Mouse (Mus musculus): Measurements from ENCODE around the gene Cnot9. TPM values are rescaled to one million over a fixed set of nuclear protein-coding genes. Genes with fewer than 3 reads are reported as not detected.

Gene Cnot9
- polyA plus RNA-seq, 1 experiment from 2014 or later: 32.1 TPM

GRCm38 (mm10) chr1:74519875-74520274, 14.0 kb downstream of the Cnot9 start:
- no peaks in the 10 kb centered on the region for H3K27me3 ChIP-seq (ENCODE audit: control insufficient read depth, insufficient read depth, low read length)
- H3K27ac ChIP-seq (ENCODE audit: low read length): no peak overlapping the region
- H3K4me2 ChIP-seq (ENCODE audit: low read depth, low read length): no peak overlapping the region
- no peaks in the 10 kb centered on the region for H3K4me1 ChIP-seq (ENCODE audit: control insufficient read depth, insufficient read depth, low read length)
- no peaks in the 10 kb centered on the region for H3K9me3 ChIP-seq (replicated peaks; ENCODE audit: control insufficient read depth, low read length)
- ATAC-seq (replicated peaks; ENCODE audit: extremely low read depth, insufficient read depth, low FRiP score): no peak
- H3K9ac ChIP-seq (ENCODE audit: low read length): no peak overlapping the region
- no peak overlapping the region for H3K4me3 ChIP-seq (ENCODE audit: low read length)
- H3K36me3 ChIP-seq (ENCODE audit: control insufficient read depth, insufficient read depth): peaks cover 35% of the 10 kb centered on the region

DNA sequence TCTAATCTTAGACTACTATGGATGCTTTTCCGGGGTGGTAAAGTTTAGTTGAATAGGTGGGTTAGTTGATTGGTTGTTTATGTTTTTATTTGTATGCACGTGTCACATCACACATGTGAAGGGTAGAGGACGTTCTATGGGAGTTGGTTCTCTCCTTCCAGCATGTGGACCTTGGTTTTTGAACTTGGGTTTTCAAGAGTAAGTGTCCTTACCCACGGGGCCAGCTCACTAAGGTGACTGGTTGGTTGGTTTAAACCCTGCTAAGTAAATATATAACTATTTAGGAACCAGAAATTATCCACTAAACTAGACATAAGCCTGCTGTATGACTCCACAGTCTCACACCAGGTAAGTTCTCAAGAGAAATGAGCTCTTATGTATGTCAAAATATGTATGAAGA, 18.9 kb downstream of the Cnot9 start:
- ATAC-seq (replicated peaks; ENCODE audit: extremely low read depth, insufficient read depth, low FRiP score): no peak
- WGBS: 86% methylated on average over 4 of the region's 4 CpGs

DNA sequence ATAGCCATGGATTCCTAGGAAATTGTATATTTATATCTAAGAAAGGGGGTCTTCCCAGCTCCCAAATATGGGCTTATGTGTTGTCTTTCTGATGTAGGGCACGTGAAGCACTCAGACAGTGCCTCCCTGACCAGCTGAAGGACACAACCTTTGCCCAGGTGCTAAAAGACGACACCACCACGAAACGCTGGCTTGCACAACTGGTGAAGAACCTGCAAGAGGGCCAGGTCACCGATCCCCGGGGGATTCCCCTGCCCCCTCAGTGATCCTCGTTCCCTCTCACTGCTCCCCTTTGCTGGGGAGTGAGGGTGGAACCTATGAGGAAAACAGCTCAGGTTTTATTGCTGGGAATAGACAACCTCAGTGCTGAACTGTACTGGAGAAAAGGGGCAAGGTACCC, 22.7 kb downstream of the Cnot9 start:
- WGBS: 86% methylated on average over 7 of the region's 7 CpGs
- H3K4me3 ChIP-seq (ENCODE audit: low read length): no peak overlapping the region

More for the DNA sequence above, 18.9 kb downstream of the Cnot9 start:
- H3K9me3 ChIP-seq (replicated peaks; ENCODE audit: control insufficient read depth, low read length): no peaks in the 10 kb centered on the region
- no peaks in the 10 kb centered on the region for H3K4me1 ChIP-seq (ENCODE audit: control insufficient read depth, insufficient read depth, low read length)
- H3K4me2 ChIP-seq (ENCODE audit: low read depth, low read length): no peak overlapping the region
- H3K27ac ChIP-seq (ENCODE audit: low read length): no peak overlapping the region
- H3K4me3 ChIP-seq (ENCODE audit: low read length): no peak overlapping the region
- peaks cover 64% of the 10 kb centered on the region for H3K36me3 ChIP-seq (ENCODE audit: control insufficient read depth, insufficient read depth)
- H3K9ac ChIP-seq (ENCODE audit: low read length): no peak overlapping the region
- H3K27me3 ChIP-seq (ENCODE audit: control insufficient read depth, insufficient read depth, low read length): no peaks in the 10 kb centered on the region

GRCm38 (mm10) chr1:74538650-74539049, 32.8 kb downstream of the Cnot9 start:
- Histone ChIP-seq H3K9ac (ENCODE audit: low read length) (no peak overlapping the region), H3K4me2 (ENCODE audit: low read depth, low read length) (no peak overlapping the region), H3K9me3 (replicated peaks; ENCODE audit: control insufficient read depth, low read length) (no peaks in the 10 kb centered on the region), H3K4me3 (ENCODE audit: low read length) (no peak overlapping the region), H3K36me3 (ENCODE audit: control insufficient read depth, insufficient read depth) (no peaks in the 10 kb centered on the region), H3K4me1 (ENCODE audit: control insufficient read depth, insufficient read depth, low read length) (no peaks in the 10 kb centered on the region), H3K27ac (ENCODE audit: low read length) (no peak overlapping the region), H3K27me3 (ENCODE audit: control insufficient read depth, insufficient read depth, low read length) (no peaks in the 10 kb centered on the region)
- ATAC-seq (replicated peaks; ENCODE audit: extremely low read depth, insufficient read depth, low FRiP score): no peak

More for the DNA sequence above, 22.7 kb downstream of the Cnot9 start:
- no peak for ATAC-seq (replicated peaks; ENCODE audit: extremely low read depth, insufficient read depth, low FRiP score)
- H3K27ac ChIP-seq (ENCODE audit: low read length): no peak overlapping the region
- H3K36me3 ChIP-seq (ENCODE audit: control insufficient read depth, insufficient read depth): peaks cover 69% of the 10 kb centered on the region
- no peak overlapping the region for H3K4me2 ChIP-seq (ENCODE audit: low read depth, low read length)
- H3K27me3 ChIP-seq (ENCODE audit: control insufficient read depth, insufficient read depth, low read length): no peaks in the 10 kb centered on the region
- H3K9me3 ChIP-seq (replicated peaks; ENCODE audit: control insufficient read depth, low read length): no peaks in the 10 kb centered on the region
- H3K9ac ChIP-seq (ENCODE audit: low read length): no peak overlapping the region
- H3K4me1 ChIP-seq (ENCODE audit: control insufficient read depth, insufficient read depth, low read length): no peaks in the 10 kb centered on the region

DNA sequence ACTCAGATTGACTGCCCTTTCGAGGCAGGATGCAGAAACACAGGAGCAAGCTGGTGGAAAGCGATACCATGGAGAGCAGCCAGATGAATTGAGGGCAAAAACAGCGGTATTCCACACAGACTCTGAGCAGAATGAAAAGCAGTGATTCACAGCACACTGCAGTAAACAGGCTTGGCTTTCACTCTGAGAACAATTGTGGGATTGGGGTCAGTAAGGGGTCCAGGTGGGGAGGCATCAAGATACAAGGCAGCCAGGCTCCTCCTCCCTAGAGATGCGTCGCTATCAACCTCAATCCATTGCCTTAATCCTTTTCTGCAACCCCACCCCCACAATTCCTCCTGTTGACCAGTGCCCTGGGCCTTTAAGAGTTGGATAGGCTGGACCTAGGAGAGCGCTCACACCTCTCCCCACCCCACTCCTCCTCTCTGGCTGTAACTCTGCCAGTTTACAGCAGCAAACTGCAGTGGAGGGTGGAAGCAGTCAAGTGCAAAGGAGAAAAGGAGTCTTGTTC, 36.6 kb downstream of the Cnot9 start, which contains the start of gene Plcd4:
TSS of gene Plcd4 (plus strand) at position 438 of the 511 bp plus-strand sequence.
- Histone ChIP-seq H3K4me2 (ENCODE audit: low read depth, low read length) (peak within 1 kb of the TSS; percentile 3; the same call in 1 of the 2 replicates), H3K27me3 (ENCODE audit: control insufficient read depth, insufficient read depth, low read length) (no peaks in the 10 kb centered on the region), H3K9me3 (replicated peaks; ENCODE audit: control insufficient read depth, low read length) (no peaks in the 10 kb centered on the region), H3K9ac (ENCODE audit: low read length) (no peak within 1 kb of the TSS), H3K4me3 (ENCODE audit: low read length) (no peak within 1 kb of the TSS), H3K27ac (ENCODE audit: low read length) (no peak within 1 kb of the TSS), H3K4me1 (ENCODE audit: control insufficient read depth, insufficient read depth, low read length) (no peaks in the 10 kb centered on the region), H3K36me3 (ENCODE audit: control insufficient read depth, insufficient read depth) (no peaks in the 10 kb centered on the region)
- WGBS: 10% methylated on average over 6 of the region's 6 CpGs
- no peak for ATAC-seq (replicated peaks; ENCODE audit: extremely low read depth, insufficient read depth, low FRiP score)

- Histone ChIP-seq H3K36me3 (ENCODE audit: control insufficient read depth, insufficient read depth) (no peaks in the 10 kb centered on the region), H3K9me3 (replicated peaks; ENCODE audit: control insufficient read depth, low read length) (no peaks in the 10 kb centered on the region), H3K27me3 (ENCODE audit: control insufficient read depth, insufficient read depth, low read length) (no peaks in the 10 kb centered on the region), H3K4me1 (ENCODE audit: control insufficient read depth, insufficient read depth, low read length) (no peaks in the 10 kb centered on the region), H3K4me2 (ENCODE audit: low read depth, low read length) (no peak within 1 kb of the TSS), H3K27ac (ENCODE audit: low read length) (no peak within 1 kb of the TSS), H3K4me3 (ENCODE audit: low read length) (no peak within 1 kb of the TSS), H3K9ac (ENCODE audit: low read length) (no peak within 1 kb of the TSS)
- 80% methylated on average over 4 of the region's 4 CpGs for WGBS
- no peak for ATAC-seq (replicated peaks; ENCODE audit: extremely low read depth, insufficient read depth, low FRiP score)
Observed at GRCm38 (mm10) chr1:74544184-74544583, 38.3 kb downstream of the Cnot9 start, which contains the start of gene Usp37. Gene Usp37, minus strand, starts transcription at chr1:74544284.

DNA sequence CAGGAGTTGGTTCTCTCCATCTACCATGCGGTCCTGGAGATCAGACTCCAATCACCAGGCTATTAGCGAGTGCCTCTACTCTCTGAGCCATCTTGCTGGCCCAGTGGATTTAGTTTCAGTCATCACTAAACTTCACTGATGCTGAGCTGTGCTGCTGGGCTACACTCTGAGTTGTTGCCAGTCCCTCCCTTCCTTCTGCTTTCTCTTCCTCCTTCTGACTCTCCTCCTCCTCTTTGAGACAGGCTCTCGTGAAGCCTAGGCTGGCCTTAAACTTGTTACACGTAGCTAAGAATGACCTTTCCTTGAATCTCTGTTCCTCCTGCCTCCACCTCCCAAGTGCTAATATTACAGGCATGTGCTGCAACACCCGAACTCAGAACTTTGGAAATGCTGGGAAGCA, 53.2 kb downstream of the Cnot9 start:
- Histone ChIP-seq H3K4me3 (ENCODE audit: low read length) (no peak overlapping the region), H3K9ac (ENCODE audit: low read length) (no peak overlapping the region), H3K4me1 (ENCODE audit: control insufficient read depth, insufficient read depth, low read length) (no peaks in the 10 kb centered on the region), H3K27ac (ENCODE audit: low read length) (no peak overlapping the region), H3K36me3 (ENCODE audit: control insufficient read depth, insufficient read depth) (peaks cover 2% of the 10 kb centered on the region; the same call in 1 of the 2 replicates), H3K4me2 (ENCODE audit: low read depth, low read length) (no peak overlapping the region), H3K9me3 (replicated peaks; ENCODE audit: control insufficient read depth, low read length) (no peaks in the 10 kb centered on the region), H3K27me3 (ENCODE audit: control insufficient read depth, insufficient read depth, low read length) (no peaks in the 10 kb centered on the region)
- 84% methylated on average over 5 of the region's 5 CpGs for WGBS
- ATAC-seq (replicated peaks; ENCODE audit: extremely low read depth, insufficient read depth, low FRiP score): no peak

DNA sequence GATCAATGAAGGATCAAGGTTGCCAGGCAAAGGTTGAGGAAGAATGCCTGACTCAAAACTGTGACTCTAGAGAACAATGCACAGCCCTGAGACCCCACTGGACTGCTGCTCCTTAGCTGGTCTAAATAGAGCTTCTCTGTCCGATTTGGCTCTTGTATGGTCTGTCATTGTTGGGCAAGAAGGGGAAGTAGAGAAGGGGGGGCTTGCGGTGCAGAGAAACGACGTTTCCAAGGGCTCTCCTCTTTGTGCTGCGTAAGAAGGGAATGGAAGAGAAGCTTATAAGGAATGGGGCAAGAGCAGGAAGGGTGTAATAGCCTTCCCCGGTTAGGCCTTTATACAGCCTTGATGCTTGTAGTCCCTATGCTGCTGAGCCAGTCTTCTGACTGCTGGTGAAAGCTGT, 60.0 kb downstream of the Cnot9 start:
- H3K4me1 ChIP-seq (ENCODE audit: control insufficient read depth, insufficient read depth, low read length): no peaks in the 10 kb centered on the region
- no peak overlapping the region for H3K27ac ChIP-seq (ENCODE audit: low read length)
- WGBS: 91% methylated on average over 6 of the region's 6 CpGs
- no peaks in the 10 kb centered on the region for H3K9me3 ChIP-seq (replicated peaks; ENCODE audit: control insufficient read depth, low read length)
- H3K4me3 ChIP-seq (ENCODE audit: low read length): no peak overlapping the region
- no peak overlapping the region for H3K4me2 ChIP-seq (ENCODE audit: low read depth, low read length)
- H3K27me3 ChIP-seq (ENCODE audit: control insufficient read depth, insufficient read depth, low read length): no peaks in the 10 kb centered on the region
- ATAC-seq (replicated peaks; ENCODE audit: extremely low read depth, insufficient read depth, low FRiP score): no peak
- no peak overlapping the region for H3K9ac ChIP-seq (ENCODE audit: low read length)
- peaks cover 59% of the 10 kb centered on the region for H3K36me3 ChIP-seq (ENCODE audit: control insufficient read depth, insufficient read depth)

DNA sequence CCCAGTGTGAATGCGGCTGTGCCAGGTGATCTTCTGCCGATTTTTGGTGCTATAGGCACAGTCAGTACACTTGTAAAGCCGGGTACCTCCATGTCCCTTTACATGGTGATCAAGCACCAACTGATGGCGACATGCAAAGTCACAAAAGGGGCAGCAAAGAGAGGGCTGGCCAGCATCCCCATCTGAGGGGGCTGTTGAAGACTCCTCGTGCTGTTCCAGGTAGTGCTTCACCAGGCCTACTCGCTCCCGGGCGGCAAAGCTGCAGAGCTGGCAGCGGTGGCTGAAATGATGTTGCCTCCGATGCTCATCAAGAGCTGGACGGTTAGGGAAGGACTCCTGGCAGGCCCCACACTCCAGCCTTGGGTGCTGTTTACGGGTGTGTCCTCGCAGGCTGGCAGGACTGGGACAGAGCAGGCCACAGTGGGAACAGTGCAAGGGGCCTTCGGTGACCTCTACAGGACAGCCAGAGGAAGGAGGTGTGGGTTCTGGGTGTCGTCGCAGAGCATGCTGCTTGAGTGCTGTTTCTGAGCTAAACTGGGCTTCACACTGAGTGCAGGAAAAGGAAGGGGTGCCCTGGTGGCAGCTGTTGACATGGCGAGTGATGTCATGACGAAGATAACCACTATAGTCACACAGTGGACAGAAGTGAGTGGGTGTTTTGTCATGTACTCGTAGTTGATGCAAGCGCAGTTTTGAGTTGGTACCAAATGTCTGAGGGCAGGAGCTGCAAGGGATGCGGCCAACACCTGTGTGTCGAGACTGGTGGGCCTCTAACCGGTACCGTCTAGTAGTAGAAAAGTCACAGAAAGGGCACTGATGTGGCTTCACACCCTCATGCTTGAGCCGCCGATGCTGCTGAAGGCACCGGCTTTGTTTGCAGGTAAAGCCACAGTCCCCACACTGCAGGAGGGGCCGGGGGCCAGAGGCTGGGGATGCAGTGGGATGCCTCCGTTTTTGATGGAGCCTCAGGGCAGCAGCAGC, 64.2 kb downstream of the Cnot9 start:
- 83% methylated on average over 29 of the region's 29 CpGs for whole genome bisulfite sequencing
- ATAC-seq (replicated peaks; ENCODE audit: extremely low read depth, insufficient read depth, low FRiP score): no peak
- H3K4me3 ChIP-seq (ENCODE audit: low read length): no peak overlapping the region
- no peak overlapping the region for H3K9ac ChIP-seq (ENCODE audit: low read length)
- H3K27ac ChIP-seq (ENCODE audit: low read length): no peak overlapping the region
- H3K4me1 ChIP-seq (ENCODE audit: control insufficient read depth, insufficient read depth, low read length): no peaks in the 10 kb centered on the region
- H3K4me2 ChIP-seq (ENCODE audit: low read depth, low read length): no peak overlapping the region
- no peaks in the 10 kb centered on the region for H3K27me3 ChIP-seq (ENCODE audit: control insufficient read depth, insufficient read depth, low read length)
- no peaks in the 10 kb centered on the region for H3K9me3 ChIP-seq (replicated peaks; ENCODE audit: control insufficient read depth, low read length)
- peaks cover 75% of the 10 kb centered on the region for H3K36me3 ChIP-seq (ENCODE audit: control insufficient read depth, insufficient read depth)
